8 mouse cellular contexts compared by ENCODE assay signal in the genomic region with DNA sequence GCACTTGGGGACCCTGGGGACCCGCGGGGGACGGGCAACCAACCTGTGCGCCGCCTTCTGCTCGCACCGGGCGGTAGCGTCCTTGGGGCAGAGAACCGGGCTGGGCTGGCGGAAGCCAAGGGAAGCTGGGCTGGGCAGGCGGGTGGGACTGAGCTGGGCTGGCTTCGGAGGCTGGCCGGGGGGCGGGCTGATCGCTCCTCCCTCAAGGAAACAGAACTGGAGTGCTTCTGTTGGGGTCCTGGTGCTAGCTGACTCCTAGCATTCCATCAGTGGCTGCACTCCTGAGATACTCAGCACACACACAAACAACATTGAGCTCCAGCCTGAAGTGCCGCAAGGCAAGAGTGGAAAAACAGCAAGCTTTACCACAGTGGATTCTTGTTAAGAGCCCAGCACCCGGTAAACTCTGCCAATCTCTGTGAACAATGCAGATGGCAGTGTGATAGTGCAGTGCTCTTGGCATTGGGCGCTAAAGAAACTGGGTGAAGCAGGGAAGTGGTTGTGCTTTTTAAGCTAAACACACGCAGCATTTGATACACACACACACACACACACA. TPM values are rescaled to one million over a fixed set of nuclear protein-coding genes. Genes with fewer than 3 reads are reported as not detected.
DNase-seq lines count a peak whose midpoint lies in the region; ATAC-seq lines count a peak whose summit lies in the region.

A gene (minus strand): TSS at position 292 of the 556 bp plus-strand sequence.

- ATAC-seq in embryonic facial prominence, embryonic 14.5 days (ENCODE audit: low read depth) = peak; percentile 69
- peak; percentile 29 for ATAC-seq in megakaryocyte, adult 5-6 weeks (ENCODE audit: poor library complexity, severe bottlenecking)
- peak; percentile 71; the same call in 1 of the 2 replicates for ATAC-seq in stomach, embryonic 16.5 days (ENCODE audit: insufficient read depth, low FRiP score)

- no peaks in the 10 kb centered on the region for H3K36me3 ChIP-seq in embryonic facial prominence, embryonic 14.5 days (ENCODE audit: control insufficient read depth, insufficient read depth, low read length)
- no peaks in the 10 kb centered on the region for H3K36me3 ChIP-seq in stomach, embryonic 16.5 days (ENCODE audit: control insufficient read depth, insufficient read depth, low read length)

- intact Hi-C loops in heart, postnatal 14 days (cut with DNase I) = no loop called here

- H3K9me3 ChIP-seq in embryonic facial prominence, embryonic 14.5 days (ENCODE audit: control insufficient read depth, low read length) = no peaks in the 10 kb centered on the region
- H3K9me3 ChIP-seq in stomach, embryonic 16.5 days (replicated peaks; ENCODE audit: control insufficient read depth, low read length) = no peaks in the 10 kb centered on the region

- peak; percentile 42 for DNase-seq in embryo, embryonic 11 days
- DNase-seq in embryo, embryonic 9.5 days (ENCODE audit: extremely low spot score) = no peak
- peak; percentile 58 for DNase-seq in embryonic facial prominence, embryonic 14.5 days (ENCODE audit: low spot score)
- peak; percentile 48 to 55 for DNase-seq in heart, postnatal 14 days
- peak; percentile 65 to 79 for DNase-seq in kidney, postnatal 36 days
- no peak for DNase-seq in layer of hippocampus, postnatal 36 days

- H3K27ac ChIP-seq in embryonic facial prominence, embryonic 14.5 days (replicated peaks; ENCODE audit: low read depth, low read length) = no peak within 1 kb of the TSS
- no peak within 1 kb of the TSS for H3K27ac ChIP-seq in stomach, embryonic 16.5 days (ENCODE audit: low read length)

- peaks cover 9% of the 10 kb centered on the region; the same call in 1 of the 2 replicates for H3K4me1 ChIP-seq in embryonic facial prominence, embryonic 14.5 days (ENCODE audit: control insufficient read depth, insufficient read depth, low read length)
- peaks cover 18% of the 10 kb centered on the region for H3K4me1 ChIP-seq in stomach, embryonic 16.5 days (ENCODE audit: control insufficient read depth, insufficient read depth, low read length)

- H3K9ac ChIP-seq in embryonic facial prominence, embryonic 14.5 days (ENCODE audit: low read depth, low read length) = peak within 1 kb of the TSS; percentile 59
- H3K9ac ChIP-seq in stomach, embryonic 16.5 days (ENCODE audit: low read length) = peak within 1 kb of the TSS; percentile 68

- H3K4me2 ChIP-seq in embryonic facial prominence, embryonic 14.5 days (ENCODE audit: low read depth, low read length) = peak within 1 kb of the TSS; percentile 57
- peak within 1 kb of the TSS; percentile 72 for H3K4me2 ChIP-seq in stomach, embryonic 16.5 days (ENCODE audit: low read depth, low read length)

- 23% methylated on average over 9 of the region's 20 CpGs for WGBS in embryonic facial prominence, embryonic 14.5 days
- WGBS in stomach, embryonic 16.5 days = 7% methylated on average over 20 of the region's 20 CpGs

- H3K4me3 ChIP-seq in embryonic facial prominence, embryonic 14.5 days (ENCODE audit: low read depth, low read length) = peak within 1 kb of the TSS; percentile 31
- H3K4me3 ChIP-seq in stomach, embryonic 16.5 days (replicated peaks; ENCODE audit: low read length) = peak within 1 kb of the TSS; percentile 44

- H3K27me3 ChIP-seq in embryonic facial prominence, embryonic 14.5 days (replicated peaks; ENCODE audit: control insufficient read depth, insufficient read depth, low read length) = 0 out of 2 replicates have a peak, but pooled peaks cover 4% of the 10 kb centered on the region
- no peaks in the 10 kb centered on the region for H3K27me3 ChIP-seq in stomach, embryonic 16.5 days (ENCODE audit: control insufficient read depth, insufficient read depth, low read length)

RNA-seq across cellular contexts. Expression of the gene that starts here (rescaled TPM):
- polyA plus RNA-seq in embryonic facial prominence, embryonic 14.5 days (2014; fragmentation: Nextera tagmentation; extraction: Ambion mirVana) = 3.9 and 5.7 TPM in 2 replicates
- total RNA-seq in heart, postnatal 14 days (2021) = 1 to 10 TPM; 1.3 to 1.7 TPM
- total RNA-seq in megakaryocyte, adult 5-6 weeks (2015) = 1.5 and 3.1 TPM in 2 replicates
- total RNA-seq in megakaryocyte, adult 5-6 weeks (2017) = 2.5 and 3.2 TPM in 2 replicates
- 3.8 and 6.2 TPM in 2 replicates for polyA plus RNA-seq in stomach, embryonic 16.5 days (2015; fragmentation: Nextera tagmentation; extraction: Ambion mirVana)
- total RNA-seq in layer of hippocampus, postnatal 36 days (2021) = 1 to 10 TPM; 2.2 to 3.0 TPM

Comparison
In these comparisons a context has a peak if more than half of its experiments do, and no peak if none do; other contexts are left out.
1. DNase-seq: peak in embryo, embryonic 11 days (single experiment), embryonic facial prominence, embryonic 14.5 days (single experiment), heart, postnatal 14 days (2 of 2) and kidney, postnatal 36 days (2 of 2); none in embryo, embryonic 9.5 days (single experiment) and layer of hippocampus, postnatal 36 days (0 of 2).
2. Peak in every context shown above with its lines, with median percentiles within 50 percentile points of each other: ATAC-seq.